Mouse (Mus musculus) MEL (cell line): ENCODE measurements around the gene Slc16a10. TPM values are rescaled to one million over a fixed set of nuclear protein-coding genes. Genes with fewer than 3 reads are reported as not detected.

Experiments used
- DNase-seq: peaks from one replicate; pipeline ENCODE4 v3.0.0; 2011; ENCODE audit warnings: low read depth, low spot score
- H3K27ac ChIP-seq: 2 replicates; pipeline ENCODE4 v1.5.1; 2012; ENCODE audit warnings: low read depth, mild to moderate bottlenecking, control low read depth, low read length, moderate library complexity; ENCODE audit not compliant: control insufficient read depth
- H3K27me3 ChIP-seq, 2 experiments: fragments of 150-350 bp in 1 of 2; sonication (generic) in 1 of 2; 2 replicates each; pipeline ENCODE4 v1.6.1; 2012; ENCODE audit warnings: low read length in 2 of 2, mild to moderate bottlenecking in 2 of 2, improper control_type of control experiment in 1 of 2, moderate library complexity in 1 of 2; ENCODE audit not compliant: insufficient read depth in 2 of 2, control insufficient read depth in 1 of 2
- H3K36me3 ChIP-seq, 2 experiments: 2 replicates each; pipeline ENCODE4 v1.6.1; 2012 to 2014; ENCODE audit warnings: low read length in 2 of 2, improper control_type of control experiment in 1 of 2, inconsistent platforms in 1 of 2, mild to moderate bottlenecking in 1 of 2; ENCODE audit not compliant: insufficient read depth in 2 of 2, control insufficient read depth in 1 of 2
- H3K4me1 ChIP-seq, 2 experiments: fragments of 150-350 bp in 1 of 2; sonication (generic) in 1 of 2; 2 replicates each; pipeline ENCODE4 v1.6.1; 2012; ENCODE audit warnings: low read length in 2 of 2, improper control_type of control experiment in 1 of 2, mild to moderate bottlenecking in 1 of 2; ENCODE audit not compliant: insufficient read depth in 2 of 2, control insufficient read depth in 1 of 2
- H3K4me3 ChIP-seq, 2 experiments: fragments of 150-350 bp in 1 of 2; sonication (generic) in 1 of 2; 2 replicates each; pipeline ENCODE4 v1.5.1; 2012; ENCODE audit warnings: low read depth in 2 of 2, low read length in 2 of 2, mild to moderate bottlenecking in 2 of 2, moderate library complexity in 2 of 2, control low read depth in 1 of 2, improper control_type of control experiment in 1 of 2; ENCODE audit not compliant: control insufficient read depth in 1 of 2, insufficient read depth in 1 of 2
- H3K79me2 ChIP-seq: 2 replicates; pipeline ENCODE4 v1.6.1; 2012; ENCODE audit warnings: mild to moderate bottlenecking, low read length, moderate library complexity; ENCODE audit not compliant: control insufficient read depth, poor library complexity, insufficient read depth
- H3K9ac ChIP-seq: 2 replicates; pipeline ENCODE4 v1.6.1; 2012; ENCODE audit warnings: low read depth, mild to moderate bottlenecking, control low read depth, low read length, moderate library complexity; ENCODE audit not compliant: control insufficient read depth, poor library complexity, severe bottlenecking
- H3K9me3 ChIP-seq: fragments of 150-350 bp; sonication (generic); replicated peaks from 2 replicates; pipeline ENCODE4 v1.6.1; 2012; ENCODE audit warnings: mild to moderate bottlenecking, low read length, improper control_type of control experiment, moderate library complexity; ENCODE audit not compliant: insufficient read depth
- BHLHE40 ChIP-seq: IDR thresholded peaks from 2 replicates; pipeline ENCODE4 v1.6.1; 2012; ENCODE audit warnings: low read depth, mild to moderate bottlenecking, inconsistent platforms, low read length, improper control_type of control experiment, borderline replicate concordance
- CHD2 ChIP-seq: IDR thresholded peaks from 2 replicates; pipeline ENCODE4 v1.6.1; 2011; ENCODE audit warnings: low read length, improper control_type of control experiment
- CTCF ChIP-seq, 3 experiments: IDR thresholded peaks in 2 of 3; conservative IDR thresholded peaks in 1 of 3; 2 replicates each; pipeline ENCODE4 v1.5.1; 2011 to 2012; ENCODE audit warnings: low read length in 3 of 3, low read depth in 2 of 3, mild to moderate bottlenecking in 2 of 3, improper control_type of control experiment in 1 of 3, inconsistent platforms in 1 of 3, mixed read lengths in 1 of 3, moderate library complexity in 1 of 3; ENCODE audit not compliant: control insufficient read depth in 1 of 3, insufficient read depth in 1 of 3, poor library complexity in 1 of 3, severe bottlenecking in 1 of 3
- E2F4 ChIP-seq: IDR thresholded peaks from 2 replicates; pipeline ENCODE4 v1.6.1; 2011; ENCODE audit warnings: low read depth, low read length, improper control_type of control experiment, borderline replicate concordance
- ELF1 ChIP-seq: IDR thresholded peaks from 2 replicates; pipeline ENCODE4 v1.6.1; 2014; ENCODE audit warnings: low read depth, mild to moderate bottlenecking, inconsistent platforms, low read length, improper control_type of control experiment, moderate library complexity
- EP300 ChIP-seq, 2 experiments: IDR thresholded peaks; 2 replicates each; pipeline ENCODE4 v1.6.1; 2011; ENCODE audit warnings: improper control_type of control experiment in 2 of 2, low read length in 2 of 2, low read depth in 1 of 2, mild to moderate bottlenecking in 1 of 2
- ETS1 ChIP-seq: IDR thresholded peaks from 2 replicates; pipeline ENCODE4 v1.6.1; 2012; ENCODE audit warnings: low read depth, mild to moderate bottlenecking, inconsistent platforms, low read length, improper control_type of control experiment, moderate library complexity
- GATA1 ChIP-seq: IDR thresholded peaks from 2 replicates; pipeline ENCODE4 v1.6.1; 2011; ENCODE audit warnings: low read depth, low read length, improper control_type of control experiment
- JUND ChIP-seq: IDR thresholded peaks from 2 replicates; pipeline ENCODE4 v1.6.1; 2011; ENCODE audit warnings: low read depth, mild to moderate bottlenecking, improper control_type of control experiment, low read length
- MAFK ChIP-seq: IDR thresholded peaks from 2 replicates; pipeline ENCODE4 v1.6.1; 2011; ENCODE audit warnings: low read depth, mild to moderate bottlenecking, low read length, improper control_type of control experiment, borderline replicate concordance
- MAX ChIP-seq: IDR thresholded peaks from 2 replicates; pipeline ENCODE4 v1.6.1; 2011; ENCODE audit warnings: low read length, improper control_type of control experiment
- MAZ ChIP-seq: IDR thresholded peaks from 2 replicates; pipeline ENCODE4 v1.6.1; 2012; ENCODE audit warnings: low read depth, mild to moderate bottlenecking, inconsistent platforms, low read length, improper control_type of control experiment
- MEF2A ChIP-seq: IDR thresholded peaks from 2 replicates; pipeline ENCODE4 v1.6.1; 2014; ENCODE audit warnings: low read depth, mild to moderate bottlenecking, inconsistent platforms, low read length, improper control_type of control experiment; ENCODE audit not compliant: poor library complexity, insufficient replicate concordance, severe bottlenecking; ENCODE audit errors: extremely low read depth
- MYB ChIP-seq: IDR thresholded peaks from 2 replicates; pipeline ENCODE4 v1.6.1; 2011; ENCODE audit warnings: mild to moderate bottlenecking, low read depth, low read length, improper control_type of control experiment
- NELFE ChIP-seq: IDR thresholded peaks from 2 replicates; pipeline ENCODE4 v1.6.1; 2011; ENCODE audit warnings: low read depth, low read length, improper control_type of control experiment
- POLR2AphosphoS5 ChIP-seq: IDR thresholded peaks from 2 replicates; pipeline ENCODE4 v1.6.1; 2012; ENCODE audit warnings: low read depth, borderline replicate concordance, mild to moderate bottlenecking, inconsistent platforms, low read length, moderate library complexity, mixed read lengths
- TCF12 ChIP-seq: IDR thresholded peaks from 2 replicates; pipeline ENCODE4 v1.6.1; 2014; ENCODE audit warnings: low read depth, mild to moderate bottlenecking, inconsistent platforms, low read length, improper control_type of control experiment, moderate library complexity
- USF1 ChIP-seq: IDR thresholded peaks from 2 replicates; pipeline ENCODE4 v1.6.1; 2014; ENCODE audit warnings: low read depth, mild to moderate bottlenecking, inconsistent platforms, low read length, improper control_type of control experiment, moderate library complexity
- ZC3H11A ChIP-seq: IDR thresholded peaks from 2 replicates; pipeline ENCODE4 v1.6.1; 2012; ENCODE audit warnings: low read depth, mild to moderate bottlenecking, inconsistent platforms, low read length, improper control_type of control experiment
- ZKSCAN1 ChIP-seq: IDR thresholded peaks from 2 replicates; pipeline ENCODE4 v1.6.1; 2012; ENCODE audit warnings: low read depth, mild to moderate bottlenecking, inconsistent platforms, low read length, improper control_type of control experiment, moderate library complexity
- ZMIZ1 ChIP-seq: IDR thresholded peaks from 2 replicates; pipeline ENCODE4 v1.6.1; 2012; ENCODE audit warnings: low read depth, mild to moderate bottlenecking, inconsistent platforms, low read length, improper control_type of control experiment, moderate library complexity
- ZNF384 ChIP-seq: IDR thresholded peaks from 2 replicates; pipeline ENCODE4 v1.6.1; 2012; ENCODE audit warnings: low read depth, mild to moderate bottlenecking, inconsistent platforms, low read length, improper control_type of control experiment
- polyA plus RNA-seq, 2 experiments: library from polyadenylated mRNA; stranded (reverse) in 1 of 2; unstranded in 1 of 2; fragments of >175 nt in 1 of 2; fragments of >200 nt in 1 of 2; gene quantifications; 2 replicates each; pipeline versions ENCODE4 v1.2.1 to v1.2.4; 2012; ENCODE audit warnings: low replicate concordance in 2 of 2, low read depth in 1 of 2; ENCODE audit not compliant: insufficient read length in 2 of 2, insufficient read depth in 1 of 2, missing spikeins in 1 of 2
- total RNA-seq: library from RNA; depleted of rRNA; stranded (reverse); fragments of 300-350 nt; gene quantifications from 2 replicates; pipeline ENCODE4 v1.2.3, GENCODE M21; 2012

The Slc16a10 gene
- total and polyA plus RNA-seq, 3 experiments, result 13.2 to 17.9 TPM; not detected in 1

- TF ChIP-seq NELFE (no peak), JUND (peak; percentile 60; the same call in 1 of the 2 replicates), MEF2A (peak; percentile 85; the same call in 1 of the 2 replicates)
Measured at GRCm38 (mm10) chr10:40131690-40132418, 10.2 kb downstream of the Slc16a10 start (continued).

DNA sequence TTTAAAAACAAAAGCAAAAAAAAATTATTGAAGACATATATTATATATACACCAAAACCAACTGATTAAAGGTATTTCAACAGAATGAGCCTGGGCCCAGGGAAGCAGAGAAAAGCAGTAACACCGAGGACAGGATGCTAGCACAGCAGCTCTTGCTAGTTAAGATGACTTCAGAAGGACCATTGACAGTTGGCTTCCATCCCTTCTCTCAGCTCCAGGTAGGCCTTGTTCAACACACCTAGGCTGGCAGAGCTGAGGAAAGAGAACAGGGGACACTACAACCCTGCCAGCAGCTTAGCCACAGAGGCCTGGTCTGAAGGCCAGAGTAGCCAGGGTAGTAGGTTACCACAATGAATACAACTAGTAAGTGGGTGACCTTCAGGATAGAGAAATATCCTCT, 11.9 kb downstream of the Slc16a10 start:
- Histone ChIP-seq H3K27me3 (no peaks in the 10 kb centered on the region), H3K9ac (no peak overlapping the region), H3K4me3 (no peak overlapping the region), H3K9me3 (no peaks in the 10 kb centered on the region), H3K79me2 (peaks cover 5% of the 10 kb centered on the region; the same call in 1 of the 2 replicates), H3K4me1 (peaks cover 10 to 38% of the 10 kb centered on the region in 2 experiments), H3K27ac (no peak overlapping the region), H3K36me3 (peaks cover 0 to 46% of the 10 kb centered on the region in 2 experiments; a peak in 2 of 4 replicates)
- no peak for TF ChIP-seq E2F4
- TF ChIP-seq USF1, result no peak
- no peak for TF ChIP-seq CHD2
- TF ChIP-seq POLR2AphosphoS5, result no peak
- TF ChIP-seq EP300 (IDR thresholded peaks at IDR 0.05; ENCODE audit: low read depth in 1 of 2, low read length in 2 of 2), result no peak
- no peak for TF ChIP-seq MEF2A
- no peak for TF ChIP-seq ETS1
- TF ChIP-seq BHLHE40, result no peak
- no peak for TF ChIP-seq MYB
- no peak for TF ChIP-seq CTCF (IDR thresholded peaks at IDR 0.05 in 2 of 3, conservative IDR thresholded peaks at IDR 0.05 in 1 of 3; ENCODE audit: control insufficient read depth in 1 of 3, insufficient read depth in 1 of 3, low read depth in 2 of 3, low read length in 3 of 3, poor library complexity in 1 of 3, severe bottlenecking in 1 of 3)
- no peak for TF ChIP-seq MAX
- no peak for TF ChIP-seq TCF12
- no peak for TF ChIP-seq ZMIZ1
- no peak for TF ChIP-seq ELF1
- DNase-seq, result no peak

GRCm38 (mm10) chr10:40129134-40129533, 12.9 kb downstream of the Slc16a10 start:
- peaks cover 14 to 44% of the 10 kb centered on the region in 2 experiments for H3K4me1 ChIP-seq
- DNase-seq, result no peak
- peak overlapping the region; percentile 89 for H3K27ac ChIP-seq
- TF ChIP-seq JUND, result no peak
- peak; percentile 34; the same call in 1 of the 2 replicates for TF ChIP-seq GATA1
- TF ChIP-seq MAX, result no peak
- TF ChIP-seq MAFK, result no peak
- no peak for TF ChIP-seq ZKSCAN1
- TF ChIP-seq ZNF384, result peak; percentile 80
- no peak for TF ChIP-seq ZC3H11A
- no peak for TF ChIP-seq MAZ
- TF ChIP-seq USF1, result no peak
- H3K36me3 ChIP-seq, result peaks cover 0 to 54% of the 10 kb centered on the region in 2 experiments; a peak in 2 of 4 replicates
- peak overlapping the region; percentile 28; the same call in 1 of the 2 replicates for H3K9ac ChIP-seq
- H3K79me2 ChIP-seq, result no peaks in the 10 kb centered on the region
- H3K4me3 ChIP-seq, result peak overlapping the region in 1 of 2 experiments; percentile 10; a peak in 2 of 4 replicates
- H3K27me3 ChIP-seq, result no peaks in the 10 kb centered on the region
- H3K9me3 ChIP-seq, result no peaks in the 10 kb centered on the region
